Mouse (Mus musculus) limb, embryonic 10.5 days (tissue): ENCODE data around the gene Lmntd2. TPM values are rescaled to one million over a fixed set of nuclear protein-coding genes. Genes with fewer than 3 reads are reported as not detected.
"Not testable (repeated sequence)": the region's sequence is repeated elsewhere in the genome, so short reads cannot be mapped to it uniquely, and the experiment has no call there.

Source experiments
- DNase-seq: peaks from one replicate; pipeline ENCODE4 v3.0.0-alpha.2; 2017; ENCODE audit warnings: low spot score
- H3K27ac ChIP-seq: fragments of 300-500 bp; sonication (generic); 2 replicates; pipeline ENCODE4 v1.5.1; 2016; ENCODE audit warnings: mild to moderate bottlenecking
- H3K27me3 ChIP-seq: fragments of 300-500 bp; sonication (generic); 2 replicates; pipeline ENCODE4 v1.6.1; 2016; ENCODE audit warnings: low read depth, mild to moderate bottlenecking; ENCODE audit not compliant: poor library complexity, severe bottlenecking
- H3K36me3 ChIP-seq: fragments of 300-500 bp; sonication (generic); 2 replicates; pipeline ENCODE4 v1.6.1; 2016; ENCODE audit warnings: mild to moderate bottlenecking, moderate library complexity
- H3K4me1 ChIP-seq: fragments of 300-500 bp; sonication (generic); 2 replicates; pipeline ENCODE4 v1.6.1; 2016
- H3K4me3 ChIP-seq: fragments of 300-500 bp; sonication (generic); 2 replicates; pipeline ENCODE4 v1.5.1; 2016; ENCODE audit warnings: mild to moderate bottlenecking, moderate library complexity
- H3K9me3 ChIP-seq: fragments of 300-500 bp; sonication (generic); replicated peaks from 2 replicates; pipeline ENCODE4 v1.6.1; 2016; ENCODE audit warnings: mild to moderate bottlenecking
- WGBS: fragments of 180-500 bp; shearing (Covaris S2); methylation state at CpG from one replicate; pipeline ENCODE4 v1.1.7; 2016; 5-methylcytosine and 5-hydroxymethylcytosine counted together
- polyA plus RNA-seq: library from polyadenylated mRNA; unstranded; fragments of >200 nt; fragmentation: Nextera tagmentation; extraction: Ambion mirVana; gene quantifications from 2 replicates; pipeline ENCODE4 v1.2.1, GENCODE M21; 2016

Lmntd2 gene
- polyA plus RNA-seq, result 3.5 and 4.5 TPM in 2 replicates

DNA sequence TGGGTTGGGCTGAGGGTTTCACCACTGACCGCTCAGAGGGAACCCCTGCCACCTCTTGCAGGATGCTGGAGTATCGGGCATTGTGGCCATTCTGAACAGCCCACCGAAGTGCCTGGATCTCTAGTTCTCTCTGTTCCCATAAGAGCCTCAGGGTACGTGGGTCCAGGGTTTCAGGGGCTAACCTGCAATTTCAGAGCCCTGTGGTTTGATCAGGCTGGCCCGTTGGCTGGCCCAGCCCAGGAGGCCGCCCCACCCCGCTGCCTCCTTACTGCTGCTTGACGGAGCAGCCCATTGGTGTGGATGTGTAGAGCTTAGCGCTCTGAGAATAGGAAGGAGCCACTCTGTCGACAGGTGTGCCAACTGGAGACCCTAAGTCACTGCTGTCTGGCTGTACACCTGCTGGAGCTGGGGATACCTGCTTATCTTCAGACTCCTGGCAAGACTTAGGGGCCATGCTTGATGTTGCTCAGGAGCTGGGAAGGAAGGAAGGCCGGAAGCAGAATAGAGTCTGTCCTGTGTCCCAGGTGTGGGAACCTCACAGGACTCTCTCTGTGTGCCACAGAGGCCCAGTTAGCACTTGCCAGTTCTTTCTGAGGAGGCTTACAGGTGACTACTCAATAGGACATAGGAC is at the start of gene Lmntd2:
Lmntd2 (minus strand) TSS at position 476 of the 631 bp plus-strand sequence.
- peak within 1 kb of the TSS; percentile 92 for H3K27ac ChIP-seq
- H3K9me3 ChIP-seq, result no peaks in the 10 kb centered on the region
- peaks cover 41% of the 10 kb centered on the region for H3K4me1 ChIP-seq
- no peak for DNase-seq
- WGBS, result 93% methylated on average over 11 of the region's 11 CpGs
- no peaks in the 10 kb centered on the region for H3K27me3 ChIP-seq
- H3K4me3 ChIP-seq, result peak within 1 kb of the TSS; percentile 80
- H3K36me3 ChIP-seq, result peaks cover 17% of the 10 kb centered on the region

DNA sequence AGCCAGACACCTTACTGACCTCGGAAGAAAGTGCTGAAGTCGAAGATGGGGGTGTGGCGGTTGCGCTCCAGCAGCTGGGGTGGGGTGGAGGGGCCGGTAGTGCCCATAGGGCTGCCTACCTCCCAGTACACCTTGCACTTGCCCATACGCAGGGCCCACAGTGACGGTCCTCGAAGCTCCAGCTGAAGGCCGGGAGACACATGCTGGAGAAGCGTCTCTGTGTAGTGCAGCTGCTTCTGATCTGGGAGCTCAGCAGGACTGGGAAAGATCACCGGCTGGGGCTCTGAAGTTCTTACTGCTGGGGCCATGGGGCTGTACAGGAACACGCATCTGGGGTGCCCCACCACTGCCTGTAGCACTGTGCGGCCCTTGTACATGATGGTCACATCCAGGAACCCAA is 49.8 kb upstream of the Lmntd2 start:
- Histone ChIP-seq H3K36me3 (peaks cover 61% of the 10 kb centered on the region), H3K4me3 (no peak overlapping the region), H3K4me1 (peaks cover 19% of the 10 kb centered on the region), H3K27me3 (no peaks in the 10 kb centered on the region), H3K9me3 (no peaks in the 10 kb centered on the region), H3K27ac (no peak overlapping the region)
- no peak for DNase-seq
- 92% methylated on average over 13 of the region's 13 CpGs for WGBS

DNA sequence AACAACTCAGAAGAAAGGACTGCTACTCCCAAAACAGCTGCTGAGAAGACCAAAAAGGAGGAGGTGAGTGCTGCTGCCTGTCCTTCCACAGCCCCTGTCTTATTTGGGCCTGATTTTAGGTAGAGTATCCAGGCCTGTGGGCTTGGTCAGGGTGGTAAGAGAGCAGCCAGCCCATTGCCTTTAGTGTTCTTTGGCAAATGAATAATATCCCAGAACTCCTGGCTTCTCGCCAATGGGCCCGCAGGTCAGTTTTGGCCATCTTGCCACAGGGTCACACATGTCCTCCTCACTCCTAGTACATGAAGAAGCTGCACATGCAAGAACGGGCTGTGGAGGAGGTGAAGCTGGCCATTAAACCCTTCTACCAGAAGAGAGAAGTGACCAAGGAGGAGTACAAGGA is 47.6 kb upstream of the Lmntd2 start:
- peaks cover 17% of the 10 kb centered on the region for H3K4me1 ChIP-seq
- WGBS, result 96% methylated on average over 3 of the region's 3 CpGs
- no peak overlapping the region for H3K27ac ChIP-seq
- no peaks in the 10 kb centered on the region for H3K27me3 ChIP-seq
- H3K9me3 ChIP-seq, result no peaks in the 10 kb centered on the region
- H3K4me3 ChIP-seq, result no peak overlapping the region
- H3K36me3 ChIP-seq, result peaks cover 83% of the 10 kb centered on the region
- DNase-seq, result no peak

DNA sequence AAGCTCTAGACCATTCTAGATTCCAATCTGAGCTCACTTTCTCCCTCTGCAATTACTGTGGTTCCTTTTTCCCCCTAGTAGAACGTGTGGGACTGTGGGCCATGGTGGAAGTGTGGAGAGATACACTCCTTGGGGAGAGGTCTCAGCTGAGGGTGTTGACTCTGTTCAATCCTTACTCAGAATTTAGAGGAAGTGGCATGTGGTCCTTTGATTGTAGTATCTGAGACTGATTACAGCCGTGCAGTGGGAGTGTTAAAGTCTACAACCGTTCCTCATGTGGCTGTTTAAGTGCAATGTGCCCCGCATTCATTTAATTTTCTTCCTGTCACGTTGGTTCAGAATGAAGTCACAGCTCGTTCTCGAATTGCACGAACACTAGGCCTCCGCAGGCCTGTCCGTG is 42.3 kb upstream of the Lmntd2 start:
- no peaks in the 10 kb centered on the region for H3K9me3 ChIP-seq
- H3K27me3 ChIP-seq, result no peaks in the 10 kb centered on the region
- no peak for DNase-seq
- no peak overlapping the region for H3K27ac ChIP-seq
- no peak overlapping the region for H3K4me3 ChIP-seq
- no peaks in the 10 kb centered on the region for H3K4me1 ChIP-seq
- peaks cover 97% of the 10 kb centered on the region for H3K36me3 ChIP-seq
- WGBS, result 95% methylated on average over 10 of the region's 10 CpGs

DNA sequence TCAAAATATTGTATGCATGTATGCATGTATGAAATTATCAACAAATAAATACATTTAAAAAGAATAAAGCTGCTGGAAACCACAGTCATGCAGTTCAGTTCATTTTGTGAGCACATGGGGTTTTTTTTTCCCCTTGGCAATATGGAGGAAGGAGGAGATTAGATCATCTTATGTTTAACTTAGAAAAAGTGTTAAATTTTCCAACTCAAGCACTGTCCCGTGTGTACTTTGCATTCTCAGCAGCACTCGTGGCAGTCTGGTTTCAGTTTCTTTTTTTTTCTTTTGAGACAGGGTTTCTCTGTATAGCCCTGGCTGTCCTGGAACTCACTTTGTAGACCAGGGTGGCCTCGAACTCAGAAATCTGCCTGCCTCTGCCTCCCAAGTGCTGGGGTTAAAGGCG is 36.6 kb upstream of the Lmntd2 start:
- H3K27me3 ChIP-seq, H3K27ac ChIP-seq, H3K9me3 ChIP-seq, DNase-seq, H3K4me1 ChIP-seq, H3K4me3 ChIP-seq: not testable (repeated sequence)
- whole genome bisulfite sequencing, result 96% methylated on average over 4 of the region's 4 CpGs
- H3K36me3 ChIP-seq, result peaks cover 97% of the 10 kb centered on the region

DNA sequence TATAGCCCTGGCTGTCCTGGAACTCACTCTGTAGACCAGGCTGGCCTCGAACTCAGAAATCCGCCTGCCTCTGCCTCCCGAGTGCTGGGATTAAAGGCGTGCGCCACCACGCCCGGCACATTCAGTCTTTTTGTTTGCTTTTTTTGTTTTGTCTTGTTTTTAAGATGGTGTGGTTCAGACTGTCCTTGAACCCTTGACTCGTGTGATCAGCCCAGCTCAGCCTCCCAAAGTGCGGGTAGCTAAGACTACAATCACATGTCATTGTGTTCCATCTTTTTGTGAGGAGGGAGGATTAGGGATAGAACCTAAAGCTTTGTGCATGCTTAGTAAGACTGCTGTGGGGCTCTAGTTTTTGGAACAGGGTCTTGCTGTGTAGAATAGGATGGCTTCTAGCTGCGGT is 17.7 kb upstream of the Lmntd2 start:
- peaks cover 62% of the 10 kb centered on the region for H3K36me3 ChIP-seq
- WGBS, result 94% methylated on average over 10 of the region's 10 CpGs

DNA sequence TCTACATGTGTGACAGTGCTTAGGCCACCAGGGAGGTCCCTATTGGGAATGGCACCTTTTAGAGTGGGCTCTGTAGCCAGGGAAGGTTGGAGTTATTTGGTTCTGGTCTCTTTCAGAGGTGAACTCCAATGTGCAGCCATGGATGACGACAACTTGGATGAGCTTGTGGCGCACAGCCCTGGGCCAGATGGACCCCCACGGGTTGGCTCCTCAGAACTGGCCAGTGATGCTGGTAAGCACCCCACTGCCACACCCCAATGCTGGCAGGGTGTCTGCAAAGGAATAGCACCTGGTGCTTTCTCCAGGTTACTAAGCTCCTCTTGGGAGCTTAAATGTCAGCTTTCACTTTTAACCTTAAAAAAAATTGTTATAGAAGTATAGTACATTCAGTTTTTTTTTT is 17.2 kb upstream of the Lmntd2 start:
- Histone ChIP-seq H3K27ac (no peak overlapping the region), H3K36me3 (peaks cover 58% of the 10 kb centered on the region), H3K4me1 (peaks cover 20% of the 10 kb centered on the region), H3K9me3 (no peaks in the 10 kb centered on the region), H3K27me3 (no peaks in the 10 kb centered on the region), H3K4me3 (no peak overlapping the region)
- DNase-seq, result no peak
- 94% methylated on average over 3 of the region's 3 CpGs for WGBS

More for the DNA sequence above, 17.7 kb upstream of the Lmntd2 start:
- H3K27ac ChIP-seq, result no peak overlapping the region
- H3K9me3 ChIP-seq, result no peaks in the 10 kb centered on the region
- H3K27me3 ChIP-seq, result no peaks in the 10 kb centered on the region
- H3K4me1 ChIP-seq, result peaks cover 20% of the 10 kb centered on the region
- no peak overlapping the region for H3K4me3 ChIP-seq
- DNase-seq, result no peak

DNA sequence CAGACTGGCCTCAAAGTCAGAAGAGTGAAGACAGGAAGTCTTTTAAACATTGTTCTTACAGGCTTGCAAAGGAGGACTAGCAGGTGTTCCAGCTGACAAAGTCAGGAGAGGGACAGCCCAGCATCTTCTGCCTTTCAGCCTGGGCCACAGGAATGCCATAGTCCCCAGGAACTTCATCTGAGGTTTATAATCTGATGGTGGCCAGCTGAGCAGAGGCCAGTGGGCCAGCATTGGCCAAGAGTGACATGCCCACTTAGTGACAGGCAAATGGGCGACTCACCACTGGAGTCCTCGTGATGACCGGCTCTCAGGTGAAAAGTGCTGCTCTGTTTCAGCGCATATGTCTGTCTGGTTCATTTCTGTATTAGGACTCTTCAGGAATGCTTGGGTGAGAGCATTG is 16.7 kb upstream of the Lmntd2 start:
- WGBS, result 97% methylated on average over 4 of the region's 4 CpGs
- Histone ChIP-seq H3K27ac (no peak overlapping the region), H3K27me3 (no peaks in the 10 kb centered on the region), H3K4me1 (peaks cover 20% of the 10 kb centered on the region), H3K36me3 (peaks cover 52% of the 10 kb centered on the region), H3K9me3 (no peaks in the 10 kb centered on the region), H3K4me3 (no peak overlapping the region)
- no peak for DNase-seq

DNA sequence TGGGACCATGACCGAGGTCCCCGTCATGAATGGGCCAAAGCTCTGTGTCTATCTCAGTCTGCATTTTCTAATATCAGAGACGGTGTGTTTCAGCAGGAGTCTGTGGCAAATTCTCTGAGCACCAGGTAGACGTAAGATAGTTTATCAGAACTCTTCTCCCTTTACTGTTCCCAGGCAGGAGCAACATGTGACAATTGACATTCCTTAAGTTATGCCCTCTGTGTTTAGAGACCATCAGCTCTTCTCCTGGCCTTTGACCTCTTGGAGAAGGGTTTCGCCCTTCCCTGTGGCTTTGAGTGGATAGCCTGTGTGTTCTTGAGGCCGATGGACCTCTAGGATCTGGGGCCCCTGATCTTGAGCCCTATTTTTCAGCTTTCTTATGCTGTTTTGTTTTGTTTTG is 15.8 kb upstream of the Lmntd2 start:
- H3K4me1 ChIP-seq, result peaks cover 20% of the 10 kb centered on the region
- 68% methylated on average over 6 of the region's 6 CpGs for WGBS
- no peak for DNase-seq
- H3K27ac ChIP-seq, result peak overlapping the region; percentile 98
- H3K27me3 ChIP-seq, result no peaks in the 10 kb centered on the region
- H3K4me3 ChIP-seq, result peak overlapping the region; percentile 99
- no peaks in the 10 kb centered on the region for H3K9me3 ChIP-seq
- peaks cover 44% of the 10 kb centered on the region for H3K36me3 ChIP-seq

DNA sequence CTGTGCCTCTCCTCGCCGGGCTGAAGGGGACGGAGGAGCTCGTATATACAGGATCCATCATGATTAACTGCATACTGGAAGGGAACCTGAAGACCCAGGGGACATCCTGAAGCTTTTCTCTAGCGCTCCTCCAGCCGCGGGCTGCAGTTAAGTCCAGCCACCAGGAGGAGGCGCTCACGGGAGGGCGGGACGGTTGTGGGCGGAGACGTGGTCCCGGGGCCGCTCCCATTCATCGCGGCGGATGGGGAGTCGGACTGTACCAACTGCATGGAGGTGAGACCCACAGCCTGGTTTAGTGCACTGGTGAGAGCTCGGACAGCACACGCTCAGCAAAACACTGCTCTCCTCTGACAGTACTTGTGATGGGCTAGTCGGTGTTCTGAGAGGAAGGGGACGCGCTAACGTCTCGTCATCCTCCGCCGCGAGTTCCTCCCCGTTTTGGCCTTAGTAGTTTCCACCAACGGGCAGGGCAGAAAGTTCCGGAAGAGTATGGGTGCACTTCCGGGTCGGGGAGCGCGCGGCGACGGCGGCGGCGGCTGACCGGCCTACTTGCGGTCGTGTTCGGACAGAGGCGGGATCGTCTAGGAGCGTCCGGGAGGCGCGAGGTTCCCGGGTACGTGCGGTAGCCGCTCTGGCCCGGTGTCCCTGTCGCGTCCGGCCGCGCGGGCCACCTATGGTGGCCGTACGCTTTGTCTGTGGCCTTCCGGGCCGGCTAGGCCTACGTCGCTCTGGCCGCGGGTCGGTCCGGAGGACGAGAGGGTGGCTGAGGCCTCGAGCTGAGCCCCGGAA is 14.6 kb upstream of the Lmntd2 start, which contains the start of gene Phrf1:
Phrf1 (plus strand) TSS at position 506 of the 789 bp plus-strand sequence.
- Histone ChIP-seq H3K27ac (peak within 1 kb of the TSS; percentile 98), H3K9me3 (no peaks in the 10 kb centered on the region), H3K4me1 (peaks cover 20% of the 10 kb centered on the region), H3K27me3 (no peaks in the 10 kb centered on the region), H3K36me3 (peaks cover 31% of the 10 kb centered on the region), H3K4me3 (peak within 1 kb of the TSS; percentile 99)
- under 1% methylated on average over 76 of the region's 76 CpGs for WGBS
- DNase-seq, result peak; percentile 98

DNA sequence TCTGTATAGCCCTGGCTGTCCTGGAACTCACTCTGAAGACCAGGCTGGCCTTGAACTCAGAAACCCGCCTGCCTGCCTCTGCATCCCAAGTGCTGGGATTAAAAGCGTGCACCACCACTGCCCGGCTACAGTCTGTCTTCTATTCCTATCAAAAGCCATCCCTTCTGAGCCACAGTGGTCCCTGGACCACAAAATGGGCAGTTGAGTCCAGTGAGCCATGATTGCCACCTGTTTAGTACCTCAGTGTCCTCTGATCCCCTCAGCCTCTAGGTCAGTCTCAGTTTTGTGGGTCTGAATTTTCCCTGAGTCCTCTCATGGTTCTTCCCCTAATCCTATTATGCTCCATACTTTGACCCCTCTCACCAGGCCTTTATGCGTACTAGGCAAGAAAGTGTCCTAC is 13.9 kb upstream of the Lmntd2 start:
- Histone ChIP-seq H3K27ac (peak overlapping the region; percentile 98), H3K36me3 (peaks cover 25% of the 10 kb centered on the region), H3K4me3 (peak overlapping the region; percentile 99), H3K27me3 (no peaks in the 10 kb centered on the region), H3K4me1 (peaks cover 22% of the 10 kb centered on the region), H3K9me3 (no peaks in the 10 kb centered on the region)
- WGBS, result 82% methylated on average over 4 of the region's 4 CpGs
- DNase-seq, result no peak

DNA sequence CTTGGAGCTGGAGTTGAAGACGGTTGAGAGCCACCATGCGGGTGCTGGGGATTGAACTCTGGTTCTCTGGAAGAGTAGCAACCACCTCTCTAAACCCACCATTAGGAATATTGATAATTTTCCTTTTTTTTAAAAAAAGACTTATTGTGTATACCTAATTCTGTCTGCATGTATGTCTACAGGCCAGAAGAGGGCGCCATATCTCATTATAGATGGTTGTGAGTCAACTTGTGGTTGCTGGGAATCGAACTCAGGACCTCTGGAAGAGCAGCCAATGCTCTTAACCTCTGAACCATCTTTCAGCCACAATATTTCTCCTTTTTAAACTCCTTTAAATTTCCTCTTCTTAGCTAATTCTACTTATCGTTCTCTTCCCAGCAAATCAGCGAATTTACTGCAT is 12.7 kb upstream of the Lmntd2 start:
- peaks cover 33% of the 10 kb centered on the region for H3K4me1 ChIP-seq
- H3K9me3 ChIP-seq, result no peaks in the 10 kb centered on the region
- no peak overlapping the region for H3K4me3 ChIP-seq
- H3K27me3 ChIP-seq, result no peaks in the 10 kb centered on the region
- 85% methylated on average over 6 of the region's 6 CpGs for WGBS
- no peak for DNase-seq
- no peak overlapping the region for H3K27ac ChIP-seq
- H3K36me3 ChIP-seq, result peaks cover 12% of the 10 kb centered on the region

DNA sequence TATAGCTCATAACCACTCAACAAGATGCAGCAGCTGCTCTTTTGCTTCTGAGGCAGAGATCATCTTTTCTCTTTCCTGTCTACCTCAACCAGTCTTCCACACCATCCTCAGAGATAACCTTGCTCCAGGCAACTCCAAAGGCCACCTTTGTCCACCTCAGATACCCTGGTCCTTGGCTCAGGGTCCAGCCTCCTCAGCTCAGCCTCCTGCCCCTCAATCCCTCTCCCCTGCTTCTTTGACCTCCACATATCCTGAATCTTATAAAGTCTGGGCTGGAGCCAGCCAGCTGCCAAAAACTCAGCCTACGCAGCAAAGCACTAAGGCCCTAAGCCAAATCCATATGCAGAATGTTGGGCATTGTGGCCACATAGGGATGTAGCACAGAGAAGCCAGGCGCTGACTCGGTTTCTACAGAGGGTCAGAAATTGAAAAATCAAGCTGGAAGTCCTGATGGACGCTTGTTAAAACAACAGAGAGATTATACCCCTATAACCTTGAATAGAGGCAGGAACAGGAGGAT is 8.9 kb upstream of the Lmntd2 start:
- peaks cover 35% of the 10 kb centered on the region for H3K4me1 ChIP-seq
- no peaks in the 10 kb centered on the region for H3K9me3 ChIP-seq
- no peak overlapping the region for H3K4me3 ChIP-seq
- H3K36me3 ChIP-seq, result peaks cover 24% of the 10 kb centered on the region
- whole genome bisulfite sequencing, result 92% methylated on average over 4 of the region's 4 CpGs
- no peaks in the 10 kb centered on the region for H3K27me3 ChIP-seq
- DNase-seq, result no peak
- H3K27ac ChIP-seq, result peak overlapping the region; percentile 90
